Mouse (Mus musculus): Measurements from ENCODE around the gene Slc39a3. TPM values are rescaled to one million over a fixed set of nuclear protein-coding genes. Genes with fewer than 3 reads are reported as not detected.

Slc39a3 gene
- polyA plus RNA-seq, 1 experiment = 21.8 TPM

- Histone ChIP-seq H3K36me3 (ENCODE audit: control insufficient read depth, insufficient read depth) (no peaks in the 10 kb centered on the region), H3ac (ENCODE audit: control insufficient read depth, insufficient read length) (no peak overlapping the region), H3K27me3 (ENCODE audit: control insufficient read depth, insufficient read depth, insufficient read length) (no peaks in the 10 kb centered on the region), H3K4me3 (no peak overlapping the region), H3K79me2 (ENCODE audit: control insufficient read depth, insufficient read depth) (no peaks in the 10 kb centered on the region), H3K4me2 (ENCODE audit: low read depth) (no peak overlapping the region)
- TF ChIP-seq POLR2A (IDR thresholded peaks at IDR 0.05; ENCODE audit: insufficient read length, low read depth) (no peak), POLR2AphosphoS2 (IDR thresholded peaks at IDR 0.05; ENCODE audit: insufficient read length, low read depth) (no peak), TCF12 (IDR thresholded peaks at IDR 0.05; ENCODE audit: insufficient read depth, poor library complexity, severe bottlenecking) (no peak), E2F4 (IDR thresholded peaks at IDR 0.05; ENCODE audit: insufficient read depth) (no peak), MYOG (IDR thresholded peaks at IDR 0.05; ENCODE audit: control insufficient read depth in 1 of 3, insufficient read depth in 1 of 3, insufficient read length in 2 of 3, low read depth in 2 of 3) (no peak), REST (IDR thresholded peaks at IDR 0.05; ENCODE audit: insufficient read depth, insufficient read length) (no peak), CEBPB (IDR thresholded peaks at IDR 0.05; ENCODE audit: insufficient read depth, poor library complexity, severe bottlenecking) (no peak), TCF3 (IDR thresholded peaks at IDR 0.05; ENCODE audit: insufficient read length, low read depth) (no peak), MAX (IDR thresholded peaks at IDR 0.05; ENCODE audit: low read depth) (no peak), USF1 (IDR thresholded peaks at IDR 0.05; ENCODE audit: low read depth) (no peak), SRF (IDR thresholded peaks at IDR 0.05; ENCODE audit: control insufficient read depth, insufficient read length, low read depth) (no peak), MYOD1 (IDR thresholded peaks at IDR 0.05; ENCODE audit: control insufficient read depth in 1 of 3, insufficient read length in 2 of 3, low read depth in 2 of 3) (no peak)
Observed at GRCm38 (mm10) chr10:81033586-81033985, 3.6 kb downstream of the Slc39a3 start.

GRCm38 (mm10) chr10:81029031-81029430, 8.2 kb downstream of the Slc39a3 start:
- Histone ChIP-seq H3ac (ENCODE audit: control insufficient read depth, insufficient read length) (no peak overlapping the region), H3K79me2 (ENCODE audit: control insufficient read depth, insufficient read depth) (no peaks in the 10 kb centered on the region), H3K4me2 (ENCODE audit: low read depth) (no peak overlapping the region), H3K4me3 (no peak overlapping the region), H3K27me3 (ENCODE audit: control insufficient read depth, insufficient read depth, insufficient read length) (no peaks in the 10 kb centered on the region), H3K36me3 (ENCODE audit: control insufficient read depth, insufficient read depth) (no peaks in the 10 kb centered on the region)
- TF ChIP-seq POLR2A (IDR thresholded peaks at IDR 0.05; ENCODE audit: insufficient read length, low read depth) (no peak), REST (IDR thresholded peaks at IDR 0.05; ENCODE audit: insufficient read depth, insufficient read length) (no peak), CEBPB (IDR thresholded peaks at IDR 0.05; ENCODE audit: insufficient read depth, poor library complexity, severe bottlenecking) (no peak), USF1 (IDR thresholded peaks at IDR 0.05; ENCODE audit: low read depth) (no peak), TCF3 (IDR thresholded peaks at IDR 0.05; ENCODE audit: insufficient read length, low read depth) (no peak), MYOD1 (IDR thresholded peaks at IDR 0.05; ENCODE audit: control insufficient read depth in 1 of 3, insufficient read length in 2 of 3, low read depth in 2 of 3) (no peak), POLR2AphosphoS2 (IDR thresholded peaks at IDR 0.05; ENCODE audit: insufficient read length, low read depth) (peak; percentile 14), MYOG (IDR thresholded peaks at IDR 0.05; ENCODE audit: control insufficient read depth in 1 of 3, insufficient read depth in 1 of 3, insufficient read length in 2 of 3, low read depth in 2 of 3) (no peak), MAX (IDR thresholded peaks at IDR 0.05; ENCODE audit: low read depth) (no peak)

GRCm38 (mm10) chr10:81028219-81028618, 9.0 kb downstream of the Slc39a3 start:
- Histone ChIP-seq H3K36me3 (ENCODE audit: control insufficient read depth, insufficient read depth) (no peaks in the 10 kb centered on the region), H3K27me3 (ENCODE audit: control insufficient read depth, insufficient read depth, insufficient read length) (no peaks in the 10 kb centered on the region), H3K4me3 (no peak overlapping the region), H3K4me2 (ENCODE audit: low read depth) (no peak overlapping the region), H3ac (ENCODE audit: control insufficient read depth, insufficient read length) (no peak overlapping the region), H3K79me2 (ENCODE audit: control insufficient read depth, insufficient read depth) (no peaks in the 10 kb centered on the region)
- no peak for TF ChIP-seq POLR2A (IDR thresholded peaks at IDR 0.05; ENCODE audit: insufficient read length, low read depth)
- TF ChIP-seq MAX (IDR thresholded peaks at IDR 0.05; ENCODE audit: low read depth) = no peak
- TF ChIP-seq MYOD1 (IDR thresholded peaks at IDR 0.05; ENCODE audit: control insufficient read depth in 1 of 3, insufficient read length in 2 of 3, low read depth in 2 of 3) = no peak
- TF ChIP-seq E2F4 (IDR thresholded peaks at IDR 0.05; ENCODE audit: insufficient read depth) = no peak
- no peak for TF ChIP-seq SRF (IDR thresholded peaks at IDR 0.05; ENCODE audit: control insufficient read depth, insufficient read length, low read depth)
- no peak for TF ChIP-seq MYOG (IDR thresholded peaks at IDR 0.05; ENCODE audit: control insufficient read depth in 1 of 3, insufficient read depth in 1 of 3, insufficient read length in 2 of 3, low read depth in 2 of 3)
- no peak for TF ChIP-seq REST (IDR thresholded peaks at IDR 0.05; ENCODE audit: insufficient read depth, insufficient read length)
- TF ChIP-seq TCF3 (IDR thresholded peaks at IDR 0.05; ENCODE audit: insufficient read length, low read depth) = no peak
- TF ChIP-seq TCF12 (IDR thresholded peaks at IDR 0.05; ENCODE audit: insufficient read depth, poor library complexity, severe bottlenecking) = no peak
- no peak for TF ChIP-seq CEBPB (IDR thresholded peaks at IDR 0.05; ENCODE audit: insufficient read depth, poor library complexity, severe bottlenecking)
- TF ChIP-seq USF1 (IDR thresholded peaks at IDR 0.05; ENCODE audit: low read depth) = no peak
- TF ChIP-seq POLR2AphosphoS2 (IDR thresholded peaks at IDR 0.05; ENCODE audit: insufficient read length, low read depth) = no peak

GRCm38 (mm10) chr10:81027331-81027730, 9.9 kb downstream of the Slc39a3 start:
- H3K4me2 ChIP-seq (ENCODE audit: low read depth) = peak overlapping the region; percentile 56
- H3K36me3 ChIP-seq (ENCODE audit: control insufficient read depth, insufficient read depth) = no peaks in the 10 kb centered on the region
- H3K27me3 ChIP-seq (ENCODE audit: control insufficient read depth, insufficient read depth, insufficient read length) = no peaks in the 10 kb centered on the region

GRCm38 (mm10) chr10:81026857-81027256, 10.4 kb downstream of the Slc39a3 start:
- Histone ChIP-seq H3K4me2 (ENCODE audit: low read depth) (peak overlapping the region; percentile 53), H3ac (ENCODE audit: control insufficient read depth, insufficient read length) (no peak overlapping the region), H3K27me3 (ENCODE audit: control insufficient read depth, insufficient read depth, insufficient read length) (no peaks in the 10 kb centered on the region), H3K4me3 (no peak overlapping the region), H3K36me3 (ENCODE audit: control insufficient read depth, insufficient read depth) (no peaks in the 10 kb centered on the region), H3K79me2 (ENCODE audit: control insufficient read depth, insufficient read depth) (no peaks in the 10 kb centered on the region)
- TF ChIP-seq TCF3 (IDR thresholded peaks at IDR 0.05; ENCODE audit: insufficient read length, low read depth) = no peak
- TF ChIP-seq USF1 (IDR thresholded peaks at IDR 0.05; ENCODE audit: low read depth) = no peak
- TF ChIP-seq E2F4 (IDR thresholded peaks at IDR 0.05; ENCODE audit: insufficient read depth) = no peak
- no peak for TF ChIP-seq MYOD1 (IDR thresholded peaks at IDR 0.05; ENCODE audit: control insufficient read depth in 1 of 3, insufficient read length in 2 of 3, low read depth in 2 of 3)
- no peak for TF ChIP-seq REST (IDR thresholded peaks at IDR 0.05; ENCODE audit: insufficient read depth, insufficient read length)
- TF ChIP-seq MYOG (IDR thresholded peaks at IDR 0.05; ENCODE audit: control insufficient read depth in 1 of 3, insufficient read depth in 1 of 3, insufficient read length in 2 of 3, low read depth in 2 of 3) = no peak
- TF ChIP-seq TCF12 (IDR thresholded peaks at IDR 0.05; ENCODE audit: insufficient read depth, poor library complexity, severe bottlenecking) = no peak
- TF ChIP-seq SRF (IDR thresholded peaks at IDR 0.05; ENCODE audit: control insufficient read depth, insufficient read length, low read depth) = no peak
- no peak for TF ChIP-seq POLR2A (IDR thresholded peaks at IDR 0.05; ENCODE audit: insufficient read length, low read depth)
- no peak for TF ChIP-seq MAX (IDR thresholded peaks at IDR 0.05; ENCODE audit: low read depth)
- no peak for TF ChIP-seq CEBPB (IDR thresholded peaks at IDR 0.05; ENCODE audit: insufficient read depth, poor library complexity, severe bottlenecking)
- TF ChIP-seq POLR2AphosphoS2 (IDR thresholded peaks at IDR 0.05; ENCODE audit: insufficient read length, low read depth) = no peak

More at GRCm38 (mm10) chr10:81027331-81027730, 9.9 kb downstream of the Slc39a3 start:
- Histone ChIP-seq H3ac (ENCODE audit: control insufficient read depth, insufficient read length) (no peak overlapping the region), H3K4me3 (no peak overlapping the region), H3K79me2 (ENCODE audit: control insufficient read depth, insufficient read depth) (no peaks in the 10 kb centered on the region)
- no peak for TF ChIP-seq MAX (IDR thresholded peaks at IDR 0.05; ENCODE audit: low read depth)
- peak; percentile 55 for TF ChIP-seq USF1 (IDR thresholded peaks at IDR 0.05; ENCODE audit: low read depth)
- peak in 1 of 3 experiments; percentile 41 for TF ChIP-seq MYOG (IDR thresholded peaks at IDR 0.05; ENCODE audit: control insufficient read depth in 1 of 3, insufficient read depth in 1 of 3, insufficient read length in 2 of 3, low read depth in 2 of 3)

Data from myocyte (in vitro differentiated cells).